Mouse (Mus musculus) left cerebral cortex, postnatal 25 days (tissue): ENCODE measurements around the gene Hdac11. TPM values are rescaled to one million over a fixed set of nuclear protein-coding genes. Genes with fewer than 3 reads are reported as not detected.

Experiments used
- DNase-seq, 2 experiments: peaks; one replicate each; pipeline ENCODE4 v3.0.0; 2022; ENCODE audit warnings: low spot score in 2 of 2, mixed read lengths in 1 of 2
- intact Hi-C: fragments of 180-260 bp; cut with DNase I; formaldehyde crosslinking; loops from one replicate; pipeline ENCODE4 v1.15.1; 2025
- total RNA-seq, 2 experiments: library from RNA; stranded (reverse); gene quantifications; 2 replicates each; pipeline ENCODE4 v1.2.3; 2021

The Hdac11 gene
- total RNA-seq, 2 experiments from 2014 or later = 158 to 161 TPM

DNA sequence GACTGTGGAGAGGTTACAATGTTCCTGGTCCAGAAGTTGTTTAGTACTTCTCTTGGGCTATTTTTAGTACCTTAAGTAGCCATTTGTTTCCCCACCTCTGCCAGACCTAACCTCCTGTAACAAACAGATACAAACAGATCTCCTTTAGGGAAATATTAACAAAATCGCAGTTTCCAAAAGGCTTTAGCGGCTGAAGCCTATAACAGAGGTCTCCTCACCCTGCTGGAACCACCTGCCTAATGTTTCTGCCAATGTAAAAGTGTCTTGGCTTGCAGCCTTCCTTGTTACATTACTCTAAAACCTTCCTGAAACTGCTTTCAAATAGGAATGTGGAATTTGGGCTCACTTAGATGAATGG is 31.3 kb upstream of the Hdac11 start:
- intact Hi-C loops = no loop called here
- DNase-seq = no peak

DNA sequence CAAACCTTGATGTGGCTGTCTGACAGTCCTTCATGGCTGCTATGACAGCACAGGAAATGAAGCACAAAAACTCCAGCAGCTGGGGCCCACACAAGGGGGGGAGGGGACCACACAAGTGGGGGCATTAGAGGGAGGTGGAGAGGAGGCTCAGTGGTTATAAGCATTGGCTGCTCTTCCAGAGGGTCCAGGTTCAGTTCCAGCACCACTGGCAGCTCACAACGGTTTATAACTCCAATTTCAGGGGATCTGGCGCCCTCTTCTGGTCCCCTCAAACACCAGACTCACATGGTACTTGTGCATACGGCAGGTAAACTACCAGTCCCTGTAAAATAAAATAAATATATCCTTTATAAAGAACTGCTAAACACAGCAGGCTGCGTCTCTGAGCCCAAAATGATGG is 27.5 kb upstream of the Hdac11 start:
- intact Hi-C loops = no loop called here

DNA sequence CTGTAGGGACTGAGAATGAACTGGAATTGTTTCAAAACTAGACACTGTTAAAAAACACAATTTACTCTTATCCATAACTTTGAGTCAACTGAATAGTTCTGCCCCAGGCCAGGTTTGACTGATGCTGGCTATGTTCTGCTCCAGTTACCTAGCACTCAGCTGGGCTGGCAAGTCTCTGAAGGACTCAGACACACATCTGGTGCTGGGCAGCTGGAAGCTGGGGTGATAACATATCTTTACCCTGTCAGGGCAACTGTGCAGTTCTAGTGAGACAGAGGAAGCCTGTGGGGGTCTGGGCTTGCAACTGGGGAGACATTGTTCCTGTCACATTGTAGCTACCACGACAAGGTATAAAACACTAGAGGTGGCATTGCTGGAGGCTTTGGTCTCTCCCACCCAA is 25.6 kb upstream of the Hdac11 start:
- DNase-seq = no peak
- intact Hi-C loops = no loop called here

More for the DNA sequence above, 27.5 kb upstream of the Hdac11 start:
- no peak for DNase-seq

GRCm38 (mm10) chr6:91137343-91137956 is 19.0 kb upstream of the Hdac11 start:
- DNase-seq = no peak
- intact Hi-C loops = no loop called here

GRCm38 (mm10) chr6:91139846-91140245 is 16.6 kb upstream of the Hdac11 start:
- intact Hi-C loops = loop anchor here (1.0 to 2.0 kb wide), 2 partner anchors 80 to 321 kb away; no protein-coding TSS in a partner anchor
- DNase-seq = peak; percentile 70 to 79

- intact Hi-C loops = no loop called here
- no peak for DNase-seq
Observed at GRCm38 (mm10) chr6:91145056-91145455, 11.4 kb upstream of the Hdac11 start.

DNA sequence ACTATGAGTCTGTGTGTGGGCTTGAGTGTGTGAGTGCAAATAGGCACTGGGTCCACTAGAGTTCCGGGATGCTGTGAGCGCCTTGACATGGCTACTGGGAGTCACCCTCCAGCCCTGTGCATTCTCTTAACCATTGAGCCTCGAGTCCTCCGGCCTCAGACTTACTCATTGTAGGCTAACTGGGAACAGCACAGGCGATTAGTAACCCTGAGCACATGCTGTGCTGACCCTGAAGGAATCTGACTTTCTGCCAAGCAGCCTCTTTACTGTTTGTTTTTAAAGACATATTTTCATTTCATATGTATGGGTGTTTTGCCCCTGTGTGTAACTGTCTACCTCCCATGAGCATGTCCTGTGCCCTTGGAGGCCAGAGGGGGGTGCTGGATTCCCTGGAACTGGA is 10.9 kb upstream of the Hdac11 start:
- intact Hi-C loops = no loop called here
- no peak for DNase-seq

- intact Hi-C loops = no loop called here
- DNase-seq = no peak
Observed at GRCm38 (mm10) chr6:91146443-91147151, 9.9 kb upstream of the Hdac11 start.

GRCm38 (mm10) chr6:91147152-91147770 is 9.2 kb upstream of the Hdac11 start:
- intact Hi-C loops = no loop called here

GRCm38 (mm10) chr6:91152892-91153548 is 3.4 kb upstream of the Hdac11 start:
- intact Hi-C loops = no loop called here
- DNase-seq = peak in 1 of 2 experiments; percentile 50

More at GRCm38 (mm10) chr6:91147152-91147770, 9.2 kb upstream of the Hdac11 start:
- no peak for DNase-seq

DNA sequence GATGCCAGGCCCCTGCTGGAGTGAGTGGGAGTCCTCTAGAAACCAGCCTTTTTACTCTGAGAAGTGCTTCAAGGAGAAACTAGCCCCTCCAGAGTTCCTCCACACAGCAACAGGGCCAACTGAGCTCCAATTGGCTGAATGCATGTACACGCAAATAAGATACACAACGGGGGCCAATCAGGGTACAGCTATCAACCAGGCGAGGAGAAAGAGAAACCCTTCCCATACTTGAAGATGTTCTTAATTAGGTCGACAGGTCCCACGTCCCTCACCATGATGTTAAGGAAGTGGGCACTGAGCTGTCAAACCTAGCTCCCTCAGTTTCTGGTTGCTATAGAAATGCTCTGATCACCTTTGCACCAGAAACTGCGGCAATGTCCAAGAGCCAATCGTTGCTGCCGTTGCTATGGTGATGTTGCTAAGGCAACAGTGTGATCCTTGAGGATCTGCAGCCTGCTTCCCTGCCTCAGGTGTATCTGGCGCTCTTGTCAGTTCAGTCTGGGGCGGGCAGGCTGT is 2.9 kb upstream of the Hdac11 start:
- intact Hi-C loops = no loop called here
- DNase-seq = peak; percentile 83 to 87

DNA sequence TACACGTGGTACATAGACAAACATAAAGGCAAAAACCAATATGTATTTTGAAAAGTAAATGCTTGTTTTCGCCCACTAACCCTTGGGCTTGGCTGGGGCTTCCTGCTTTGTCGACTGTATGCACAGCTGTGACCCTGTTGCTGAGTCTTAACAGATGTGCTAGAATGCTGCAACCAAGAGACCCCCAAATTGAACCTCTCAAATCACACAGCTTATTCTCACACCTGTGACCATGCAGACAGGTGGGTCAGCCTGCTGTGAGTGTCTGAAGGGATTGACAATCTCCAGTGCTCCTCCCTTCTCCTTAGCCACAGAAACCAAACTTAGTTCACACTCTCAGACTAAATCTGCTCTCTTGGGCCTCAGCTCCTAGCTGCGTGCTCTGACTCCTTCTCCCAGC is 1.8 kb upstream of the Hdac11 start:
- intact Hi-C loops = no loop called here
- DNase-seq = no peak

- intact Hi-C loops = no loop called here
- DNase-seq = no peak
Observed at GRCm38 (mm10) chr6:91155286-91155685, 1.2 kb upstream of the Hdac11 start.

DNA sequence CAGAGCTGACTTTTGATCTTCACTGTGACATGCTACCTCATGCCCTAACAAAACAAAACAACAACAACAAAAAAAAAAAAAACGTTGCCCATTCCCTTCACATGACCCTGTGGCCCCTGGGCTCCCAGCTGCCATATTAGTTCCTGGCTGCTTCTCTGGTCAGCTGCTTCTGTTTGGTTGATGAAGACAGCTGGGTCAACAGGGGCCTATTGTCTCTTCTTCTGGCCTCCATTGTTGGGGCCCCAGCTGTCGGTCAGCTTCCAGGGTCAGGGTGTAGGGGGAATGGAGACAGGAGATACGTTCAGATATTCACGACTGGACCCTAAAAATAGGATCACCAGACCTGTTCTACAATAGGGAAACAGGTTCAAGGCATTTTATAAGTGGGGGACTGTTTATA is 403 bp upstream of the Hdac11 start:
- DNase-seq = no peak
- intact Hi-C loops = no loop called here

DNA sequence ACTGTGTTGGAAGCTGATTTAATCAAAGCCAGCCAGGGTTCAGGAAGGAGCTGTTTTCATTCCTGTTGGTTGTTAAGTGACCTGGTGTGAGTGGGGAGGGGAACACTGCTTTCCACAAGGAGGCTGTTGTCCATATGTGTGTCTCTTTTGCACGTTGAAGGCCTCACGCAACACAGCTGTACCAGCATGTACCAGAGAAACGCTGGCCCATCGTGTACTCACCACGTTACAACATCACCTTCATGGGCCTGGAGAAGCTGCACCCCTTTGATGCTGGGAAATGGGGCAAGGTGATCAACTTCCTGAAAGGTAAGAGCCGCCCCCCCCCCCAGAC is 739 bp downstream of the Hdac11 start:
- intact Hi-C loops = no loop called here
- no peak for DNase-seq

GRCm38 (mm10) chr6:91159047-91159446 is 2.6 kb downstream of the Hdac11 start:
- no peak for DNase-seq
- intact Hi-C loops = no loop called here

- peak in 1 of 2 experiments; percentile 60 for DNase-seq
- intact Hi-C loops = no loop called here
Observed at GRCm38 (mm10) chr6:91160399-91160798, 3.9 kb downstream of the Hdac11 start.

DNA sequence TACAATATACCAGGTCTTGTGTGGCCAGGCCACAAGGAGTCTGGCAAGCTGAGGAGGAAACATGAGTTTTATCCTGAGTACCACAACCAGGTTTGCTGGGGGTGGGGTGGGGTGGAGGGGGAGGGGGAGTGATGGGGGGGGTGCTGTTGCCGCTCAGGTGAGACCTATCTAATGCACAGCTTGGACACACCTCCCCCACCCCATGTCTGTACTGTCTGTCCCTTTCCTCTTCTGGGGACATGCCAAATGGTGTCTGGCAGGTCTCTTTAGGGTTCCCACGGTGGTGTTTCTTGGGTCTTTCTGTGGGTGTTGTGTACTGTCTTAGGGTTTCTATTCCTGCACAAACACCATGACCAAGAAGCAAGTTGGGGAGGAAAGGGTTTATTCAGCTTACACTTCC is 4.5 kb downstream of the Hdac11 start:
- intact Hi-C loops = no loop called here
- DNase-seq = no peak

DNA sequence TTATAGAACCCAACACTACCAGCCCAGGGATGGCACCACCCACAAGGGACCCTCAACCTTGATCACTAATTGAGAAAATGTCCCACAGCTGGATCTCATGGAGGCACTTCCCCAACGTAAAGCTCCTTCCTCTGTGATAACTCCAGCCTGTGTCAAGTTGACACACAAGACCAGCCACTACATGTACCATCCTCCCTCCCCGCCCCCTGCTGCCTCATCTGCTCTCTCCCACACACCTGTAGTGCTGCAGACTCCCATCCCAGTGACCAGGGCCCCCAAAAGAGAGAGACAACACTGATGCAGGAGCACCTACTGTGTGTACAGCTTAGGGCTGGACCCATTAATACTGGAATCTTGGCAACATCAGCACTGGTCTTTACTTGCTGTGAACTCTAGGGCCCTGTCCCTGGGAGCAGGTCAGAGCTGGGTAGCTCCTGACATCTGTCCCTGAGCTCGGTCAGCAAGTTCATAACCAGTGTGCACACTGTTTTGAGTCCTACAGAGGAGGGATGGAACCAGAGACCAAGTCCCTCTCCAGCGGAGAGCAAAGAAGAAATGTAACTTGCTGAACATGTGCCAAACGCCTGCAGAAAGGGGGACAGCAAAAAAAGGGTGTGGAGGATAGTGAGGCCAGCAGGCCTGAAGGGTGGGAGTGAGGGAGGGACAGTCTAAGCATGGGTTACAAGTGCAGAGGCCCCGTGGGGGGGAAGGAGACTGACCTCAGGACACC is 5.2 kb downstream of the Hdac11 start:
- no peak for DNase-seq
- intact Hi-C loops = no loop called here

DNA sequence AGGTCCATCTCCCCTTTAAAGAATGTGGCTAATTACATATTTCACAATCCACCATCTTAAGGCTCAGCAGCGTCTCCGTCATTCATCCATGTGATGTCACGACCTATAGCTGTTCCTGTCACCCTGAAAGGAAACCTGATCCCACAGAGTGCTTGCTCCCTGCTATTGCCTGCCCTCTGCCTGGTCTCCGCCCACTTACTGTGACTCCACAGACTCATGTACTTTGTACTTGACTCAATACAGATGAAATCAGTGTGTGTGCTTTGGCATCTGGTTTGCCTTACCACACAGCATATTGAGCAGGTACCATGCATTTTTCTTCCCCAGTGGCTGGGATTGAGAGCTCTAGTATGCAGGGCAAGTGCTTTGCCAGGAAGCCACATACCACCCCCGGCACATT is 5.8 kb downstream of the Hdac11 start:
- intact Hi-C loops = no loop called here
- no peak for DNase-seq
